Mouse (Mus musculus) heart, embryonic 15.5 days (tissue): ENCODE results near the gene H2-Oa. TPM values are rescaled to one million over a fixed set of nuclear protein-coding genes. Genes with fewer than 3 reads are reported as not detected.

Experiments
- ATAC-seq: fragments of 200-750 bp; cut with Nextera tagmentation; replicated peaks from 2 replicates; pipeline ENCODE4 v1.8.0; 2017; ENCODE audit warnings: low read depth, moderate TSS enrichment; ENCODE audit not compliant: insufficient number of reproducible peaks, insufficient read depth, low FRiP score
- H3K27ac ChIP-seq: fragments of 300-500 bp; sonication (generic); 2 replicates; pipeline ENCODE4 v1.5.1; 2015; ENCODE audit warnings: mild to moderate bottlenecking, inconsistent platforms
- H3K27me3 ChIP-seq: fragments of 300-500 bp; sonication (generic); 2 replicates; pipeline ENCODE4 v1.6.1; 2015; ENCODE audit warnings: inconsistent platforms
- H3K36me3 ChIP-seq: fragments of 300-500 bp; sonication (generic); 2 replicates; pipeline ENCODE4 v1.6.1; 2015; ENCODE audit warnings: mild to moderate bottlenecking, inconsistent platforms
- H3K4me1 ChIP-seq: fragments of 300-500 bp; sonication (generic); replicated peaks from 2 replicates; pipeline ENCODE4 v1.6.1; 2015; ENCODE audit warnings: inconsistent platforms
- H3K4me2 ChIP-seq: fragments of 300-500 bp; sonication (generic); 2 replicates; pipeline ENCODE4 v1.6.1; 2015; ENCODE audit warnings: inconsistent platforms, mild to moderate bottlenecking, moderate library complexity
- H3K4me3 ChIP-seq: fragments of 300-500 bp; sonication (generic); 2 replicates; pipeline ENCODE4 v1.5.1; 2015; ENCODE audit warnings: mild to moderate bottlenecking, inconsistent platforms
- H3K9ac ChIP-seq: fragments of 300-500 bp; sonication (generic); 2 replicates; pipeline ENCODE4 v1.6.1; 2015; ENCODE audit warnings: mild to moderate bottlenecking, inconsistent platforms
- H3K9me3 ChIP-seq: fragments of 300-500 bp; sonication (generic); replicated peaks from 2 replicates; pipeline ENCODE4 v1.6.1; 2016; ENCODE audit warnings: inconsistent platforms
- WGBS: fragments of 180-500 bp; shearing (Covaris S2); methylation state at CpG from one replicate; pipeline ENCODE4 v1.1.7; 2015; ENCODE audit warnings: mixed read lengths; 5-methylcytosine and 5-hydroxymethylcytosine counted together
- polyA plus RNA-seq: library from polyadenylated mRNA; unstranded; fragments of >200 nt; fragmentation: Nextera tagmentation; extraction: Ambion mirVana; gene quantifications from 2 replicates; pipeline ENCODE4 v1.2.1, GENCODE M21; 2015

H2-Oa gene
- polyA plus RNA-seq, 1 experiment from 2014 or later = 0.29 TPM

DNA sequence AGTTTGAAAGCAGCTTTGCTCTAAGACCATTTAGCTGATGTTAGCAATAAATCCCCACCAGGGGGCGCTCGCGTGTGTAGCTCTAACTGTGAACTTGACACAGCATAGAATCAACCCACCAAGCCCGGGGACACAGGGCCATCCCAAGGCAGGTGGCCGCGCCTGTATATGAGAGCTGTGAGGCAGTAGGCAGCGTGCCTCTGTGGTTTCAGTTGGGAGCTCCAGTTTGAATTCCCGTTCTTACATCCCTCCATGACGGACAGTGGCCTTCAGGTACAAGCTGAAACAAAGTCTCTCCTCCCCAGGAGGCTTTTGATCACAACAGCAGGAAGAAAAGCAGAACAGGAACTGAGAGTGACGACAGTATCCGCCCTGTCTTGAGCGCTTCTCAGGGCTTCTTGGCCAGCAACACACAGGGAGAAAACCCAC lies 9.5 kb downstream of the H2-Oa start:
- ATAC-seq = peak; percentile 75
- Histone ChIP-seq H3K27ac (peak overlapping the region; percentile 38; the same call in 1 of the 2 replicates), H3K9me3 (no peaks in the 10 kb centered on the region), H3K4me3 (peak overlapping the region; percentile 30), H3K4me2 (peak overlapping the region; percentile 58), H3K4me1 (peaks cover 8% of the 10 kb centered on the region; the same call in 1 of the 2 replicates), H3K36me3 (no peaks in the 10 kb centered on the region), H3K27me3 (no peaks in the 10 kb centered on the region), H3K9ac (0 out of 2 replicates have a peak overlapping the region, but pooled peaks have one; percentile 44)
- 4% methylated on average over 12 of the region's 12 CpGs for WGBS

DNA sequence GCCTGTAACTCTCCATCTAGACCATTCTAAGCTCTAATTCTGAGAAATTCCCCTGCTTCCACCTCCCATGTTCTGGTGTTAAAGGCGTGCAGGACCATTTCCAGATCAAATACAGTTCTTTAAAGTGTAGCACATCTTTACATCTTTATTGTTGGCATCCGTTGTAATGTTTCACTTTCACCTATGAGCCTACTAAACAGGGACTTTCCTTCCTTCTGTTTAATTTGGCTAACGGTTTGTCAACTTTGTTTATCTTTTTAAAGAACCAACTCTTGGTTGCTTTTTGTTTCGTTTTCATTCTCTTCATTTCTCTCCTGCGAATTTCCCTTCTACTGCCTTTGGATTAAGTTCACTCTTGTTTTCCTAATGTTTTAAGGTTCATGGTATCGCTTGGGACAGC lies 10.7 kb downstream of the H2-Oa start:
- Histone ChIP-seq H3K4me3 (no peak overlapping the region), H3K9ac (no peak overlapping the region), H3K9me3 (no peaks in the 10 kb centered on the region), H3K4me1 (peaks cover 8% of the 10 kb centered on the region; the same call in 1 of the 2 replicates), H3K36me3 (no peaks in the 10 kb centered on the region), H3K27me3 (no peaks in the 10 kb centered on the region), H3K27ac (no peak overlapping the region), H3K4me2 (no peak overlapping the region)
- 65% methylated on average over 6 of the region's 6 CpGs for WGBS
- ATAC-seq = no peak

DNA sequence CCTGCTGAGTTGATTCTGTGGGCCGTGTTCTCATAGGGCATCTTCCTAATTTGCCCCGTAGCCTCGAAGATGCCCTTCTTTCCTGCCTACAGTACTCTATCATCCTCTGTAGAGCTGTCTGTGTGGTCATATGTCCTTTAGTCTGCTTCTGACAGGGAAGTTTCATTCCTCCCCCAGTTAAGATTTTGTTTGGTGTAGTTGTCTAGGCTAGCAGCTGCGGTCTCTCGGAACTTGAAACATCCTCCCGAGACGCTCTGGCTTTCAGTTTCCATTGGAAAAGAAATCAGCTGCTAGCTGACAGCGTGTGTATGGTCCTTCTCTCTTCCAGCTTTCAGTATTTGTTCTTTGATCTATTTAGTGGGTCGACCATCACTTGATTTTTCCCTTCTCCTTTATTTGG lies 12.7 kb downstream of the H2-Oa start:
- Histone ChIP-seq H3K4me3 (no peak overlapping the region), H3K4me1 (peaks cover 3% of the 10 kb centered on the region; the same call in 1 of the 2 replicates), H3K9me3 (no peaks in the 10 kb centered on the region), H3K9ac (no peak overlapping the region), H3K4me2 (no peak overlapping the region), H3K27ac (no peak overlapping the region), H3K36me3 (no peaks in the 10 kb centered on the region), H3K27me3 (no peaks in the 10 kb centered on the region)
- 81% methylated on average over 9 of the region's 9 CpGs for WGBS
- ATAC-seq = no peak

GRCm38 (mm10) chr17:34106555-34106954 lies 14.4 kb downstream of the H2-Oa start:
- Histone ChIP-seq H3K4me3 (no peak overlapping the region), H3K36me3 (peaks cover 14% of the 10 kb centered on the region), H3K9ac (no peak overlapping the region), H3K4me1 (peaks cover 8% of the 10 kb centered on the region), H3K27me3 (no peaks in the 10 kb centered on the region), H3K9me3 (no peaks in the 10 kb centered on the region), H3K27ac (no peak overlapping the region), H3K4me2 (no peak overlapping the region)
- no peak for ATAC-seq
- 83% methylated on average over 7 of the region's 7 CpGs for WGBS

GRCm38 (mm10) chr17:34107109-34107867 lies 15.1 kb downstream of the H2-Oa start:
- H3K27ac ChIP-seq = no peak overlapping the region
- H3K36me3 ChIP-seq = peaks cover 22% of the 10 kb centered on the region
- no peak overlapping the region for H3K9ac ChIP-seq
- no peak overlapping the region for H3K4me2 ChIP-seq
- H3K4me3 ChIP-seq = no peak overlapping the region
- ATAC-seq = no peak
- H3K27me3 ChIP-seq = no peaks in the 10 kb centered on the region
- peaks cover 5% of the 10 kb centered on the region; the same call in 1 of the 2 replicates for H3K4me1 ChIP-seq
- WGBS = 78% methylated on average over 7 of the region's 7 CpGs
- H3K9me3 ChIP-seq = no peaks in the 10 kb centered on the region

GRCm38 (mm10) chr17:34108460-34108859 lies 16.3 kb downstream of the H2-Oa start:
- peaks cover 34% of the 10 kb centered on the region for H3K36me3 ChIP-seq
- no peak overlapping the region for H3K4me2 ChIP-seq
- H3K9ac ChIP-seq = no peak overlapping the region
- no peak for ATAC-seq
- no peak overlapping the region for H3K27ac ChIP-seq
- peaks cover 5% of the 10 kb centered on the region; the same call in 1 of the 2 replicates for H3K4me1 ChIP-seq
- WGBS = 86% methylated on average over 5 of the region's 6 CpGs
- no peaks in the 10 kb centered on the region for H3K9me3 ChIP-seq
- no peak overlapping the region for H3K4me3 ChIP-seq
- no peaks in the 10 kb centered on the region for H3K27me3 ChIP-seq

- peaks cover 41% of the 10 kb centered on the region for H3K36me3 ChIP-seq
- H3K27me3 ChIP-seq = no peaks in the 10 kb centered on the region
- no peak for ATAC-seq
- H3K9me3 ChIP-seq = no peaks in the 10 kb centered on the region
- 73% methylated on average over 14 of the region's 14 CpGs for WGBS
- 0 out of 2 replicates have a peak overlapping the region, but pooled peaks have one; percentile 43 for H3K27ac ChIP-seq
- H3K4me1 ChIP-seq = peaks cover 6% of the 10 kb centered on the region; the same call in 1 of the 2 replicates
- H3K4me3 ChIP-seq = no peak overlapping the region
- H3K4me2 ChIP-seq = no peak overlapping the region
- no peak overlapping the region for H3K9ac ChIP-seq
These were observed 17.1 kb downstream of the H2-Oa start for GRCm38 (mm10) chr17:34109038-34109805.

DNA sequence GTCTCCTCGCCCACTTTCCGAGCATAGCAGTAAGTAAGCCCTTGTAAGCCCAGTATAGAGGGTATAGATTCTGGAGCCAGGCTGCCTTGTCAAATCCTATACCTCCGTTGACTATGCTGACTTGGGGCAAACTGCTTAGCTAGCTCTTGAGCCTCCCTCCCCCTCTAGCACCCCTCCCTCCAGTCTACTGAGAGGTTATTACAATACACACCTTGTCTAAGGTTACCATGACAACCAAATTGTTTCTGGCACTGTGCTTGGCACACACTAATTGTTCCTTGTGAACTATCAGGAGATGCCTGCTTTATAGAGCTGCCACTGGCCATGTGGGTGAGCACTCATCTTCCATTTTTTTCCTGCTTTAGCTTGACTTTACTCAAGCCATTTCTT lies 17.7 kb downstream of the H2-Oa start:
- Histone ChIP-seq H3K4me2 (no peak overlapping the region), H3K36me3 (peaks cover 47% of the 10 kb centered on the region), H3K27me3 (no peaks in the 10 kb centered on the region), H3K4me1 (peaks cover 10% of the 10 kb centered on the region), H3K4me3 (no peak overlapping the region), H3K9me3 (no peaks in the 10 kb centered on the region), H3K9ac (no peak overlapping the region), H3K27ac (0 out of 2 replicates have a peak overlapping the region, but pooled peaks have one; percentile 43)
- 60% methylated on average over 3 of the region's 3 CpGs for WGBS
- ATAC-seq = no peak; the same call in 1 of the 2 replicates

GRCm38 (mm10) chr17:34110309-34110708 lies 18.2 kb downstream of the H2-Oa start:
- Histone ChIP-seq H3K9ac (no peak overlapping the region), H3K27me3 (no peaks in the 10 kb centered on the region), H3K36me3 (peaks cover 52% of the 10 kb centered on the region), H3K4me1 (peaks cover 15% of the 10 kb centered on the region), H3K9me3 (no peaks in the 10 kb centered on the region), H3K4me3 (no peak overlapping the region), H3K4me2 (no peak overlapping the region), H3K27ac (0 out of 2 replicates have a peak overlapping the region, but pooled peaks have one; percentile 25)
- ATAC-seq = no peak
- 49% methylated on average over 8 of the region's 8 CpGs for WGBS

DNA sequence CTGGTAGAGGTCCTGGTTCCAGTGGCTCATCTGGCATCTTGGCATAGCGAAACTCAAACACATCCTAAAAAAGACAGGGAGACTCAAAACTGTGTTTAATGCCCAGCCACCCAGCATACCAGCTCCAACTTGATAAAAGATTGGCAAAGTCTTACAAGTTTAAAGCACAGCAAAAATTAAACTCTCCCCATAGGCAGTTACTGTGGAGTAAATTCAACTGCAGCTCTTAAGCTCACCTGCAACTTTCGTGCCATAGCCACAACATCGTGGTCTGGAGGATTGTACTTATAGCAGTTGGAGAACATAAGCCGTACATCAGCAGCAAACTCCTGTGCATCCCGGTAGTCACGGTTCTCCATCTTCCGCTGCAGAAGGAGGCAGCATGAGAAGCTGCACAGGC lies 22.0 kb downstream of the H2-Oa start:
- peaks cover 72% of the 10 kb centered on the region for H3K36me3 ChIP-seq
- no peak overlapping the region for H3K27ac ChIP-seq
- H3K4me3 ChIP-seq = no peak overlapping the region
- ATAC-seq = no peak
- no peaks in the 10 kb centered on the region for H3K27me3 ChIP-seq
- no peak overlapping the region for H3K9ac ChIP-seq
- H3K4me2 ChIP-seq = no peak overlapping the region
- no peaks in the 10 kb centered on the region for H3K9me3 ChIP-seq
- peaks cover 33% of the 10 kb centered on the region for H3K4me1 ChIP-seq
- WGBS = 90% methylated on average over 7 of the region's 7 CpGs

- no peak for ATAC-seq
- peaks cover 55% of the 10 kb centered on the region for H3K36me3 ChIP-seq
- no peak overlapping the region for H3K27ac ChIP-seq
- no peaks in the 10 kb centered on the region for H3K9me3 ChIP-seq
- WGBS = 28% methylated on average over 7 of the region's 7 CpGs
- peaks cover 28% of the 10 kb centered on the region for H3K4me1 ChIP-seq
- H3K4me3 ChIP-seq = peak overlapping the region; percentile 82
- H3K4me2 ChIP-seq = peak overlapping the region; percentile 86
- no peaks in the 10 kb centered on the region for H3K27me3 ChIP-seq
- peak overlapping the region; percentile 84 for H3K9ac ChIP-seq
These were observed 24.7 kb downstream of the H2-Oa start for GRCm38 (mm10) chr17:34116736-34117370.
